Mouse (Mus musculus) megakaryocyte, embryonic 14.5 days (primary cell): ENCODE measurements around the gene Lgals8.

Source experiments
- FLI1 ChIP-seq: IDR thresholded peaks from 2 replicates; pipeline ENCODE4 v1.6.1; 2012; ENCODE audit warnings: low read length, inconsistent platforms, mixed read lengths
- GATA1 ChIP-seq: IDR thresholded peaks from 3 replicates; pipeline ENCODE4 v1.6.1; 2012; ENCODE audit warnings: mixed read lengths, low read length, inconsistent platforms, borderline replicate concordance

DNA sequence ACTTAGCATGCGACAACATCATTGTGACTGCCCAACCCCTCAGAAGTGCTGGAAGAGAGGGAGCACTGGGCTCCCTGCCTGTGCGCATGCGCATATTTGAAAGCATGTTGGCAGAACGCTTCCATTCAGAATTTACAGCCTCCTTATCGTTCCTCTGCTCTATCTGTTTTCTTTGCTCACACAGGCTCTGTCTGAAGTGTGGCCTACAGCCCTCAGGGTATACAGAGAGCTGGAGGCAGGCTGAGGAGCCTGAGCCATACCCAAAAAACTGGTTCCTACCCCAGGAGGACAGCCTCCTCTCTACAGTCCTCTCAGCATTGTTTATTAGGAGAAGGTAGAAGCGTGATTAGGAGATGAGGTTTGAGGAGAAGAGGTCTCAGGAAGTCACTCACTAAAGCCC is 15.1 kb upstream of the Lgals8 start:
- TF ChIP-seq GATA1 (no peak), FLI1 (no peak)
